Mouse (Mus musculus) retina, postnatal 1 day (tissue): ENCODE results near the gene Pmch.
A peak's percentile ranks its signal among the peaks of the same experiment; 100 is the strongest.

Experiments used
- DNase-seq: peaks from one replicate; pipeline ENCODE4 v3.0.0-alpha.2; 2012

Gene Pmch

DNA sequence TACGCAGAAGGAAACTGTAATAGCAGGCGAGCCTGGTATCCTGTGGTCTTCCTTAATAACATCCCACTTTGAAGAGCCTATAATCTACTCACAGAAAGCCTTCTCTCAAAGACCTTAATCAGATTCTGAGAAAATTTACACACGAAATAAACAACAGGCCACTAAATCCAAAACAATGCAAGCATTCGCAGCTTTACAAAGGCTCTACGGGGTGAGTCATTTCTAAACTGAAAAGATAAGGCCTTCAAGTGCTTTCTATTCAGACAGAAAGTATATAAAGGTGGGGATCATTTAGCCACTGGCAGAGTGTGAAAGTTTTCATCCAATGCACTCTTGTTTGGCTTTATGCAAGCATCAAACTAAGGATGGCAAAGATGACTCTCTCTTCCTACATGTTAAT lies at the start of gene Pmch:
Pmch (plus strand) TSS at position 301 of the 400 bp plus-strand sequence.
- DNase-seq: no peak

DNA sequence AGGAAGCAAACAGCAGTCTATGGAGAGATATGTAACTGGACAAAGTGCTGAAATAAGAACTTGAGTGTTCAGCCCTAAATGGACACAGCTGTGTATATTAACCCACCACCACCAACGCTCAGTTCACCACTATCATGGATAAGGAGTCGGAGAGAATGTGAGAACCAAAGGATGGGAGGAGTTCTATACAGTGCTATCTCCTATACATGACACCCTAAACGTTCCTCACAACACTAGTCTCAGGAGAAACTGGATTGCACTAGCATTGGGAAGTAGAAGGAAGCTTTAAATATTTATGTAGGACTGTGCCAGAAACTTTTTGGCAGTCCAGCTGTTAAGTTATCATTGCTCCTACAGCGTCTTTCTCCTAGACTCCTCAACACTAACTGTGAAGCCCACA lies 46.6 kb upstream of the Pmch start:
- no peak for DNase-seq

DNA sequence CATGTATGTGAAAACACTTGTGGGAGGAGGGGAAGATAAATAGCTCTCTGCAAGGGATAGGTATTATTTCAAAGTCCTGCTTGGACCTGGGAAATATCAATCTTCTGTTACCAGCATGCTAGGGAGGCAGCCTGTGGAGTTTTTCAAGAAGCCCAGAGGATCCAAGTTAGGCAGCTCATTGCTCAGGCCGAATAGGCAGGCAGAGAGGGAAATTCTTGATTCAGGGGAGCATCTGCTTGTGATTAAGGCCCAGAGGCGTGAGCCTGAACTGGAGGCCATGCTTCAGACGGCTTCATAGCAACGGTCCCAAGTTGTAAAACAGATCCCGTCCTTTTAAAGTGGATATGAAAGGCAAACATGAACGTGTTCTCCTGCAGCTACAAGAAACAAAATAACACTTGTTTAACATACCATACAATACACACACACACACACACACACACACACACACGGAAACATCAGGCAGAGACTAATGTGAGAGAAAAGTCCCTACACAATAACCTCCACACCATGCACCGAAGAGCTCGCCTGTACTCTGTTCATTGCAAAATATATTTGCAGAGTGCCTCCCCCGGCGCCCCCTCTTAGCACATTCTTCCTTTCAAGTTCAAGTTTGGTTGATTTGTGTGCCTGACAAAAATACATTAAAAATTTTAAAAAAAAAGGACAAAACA lies 44.6 kb upstream of the Pmch start:
- no peak for DNase-seq

DNA sequence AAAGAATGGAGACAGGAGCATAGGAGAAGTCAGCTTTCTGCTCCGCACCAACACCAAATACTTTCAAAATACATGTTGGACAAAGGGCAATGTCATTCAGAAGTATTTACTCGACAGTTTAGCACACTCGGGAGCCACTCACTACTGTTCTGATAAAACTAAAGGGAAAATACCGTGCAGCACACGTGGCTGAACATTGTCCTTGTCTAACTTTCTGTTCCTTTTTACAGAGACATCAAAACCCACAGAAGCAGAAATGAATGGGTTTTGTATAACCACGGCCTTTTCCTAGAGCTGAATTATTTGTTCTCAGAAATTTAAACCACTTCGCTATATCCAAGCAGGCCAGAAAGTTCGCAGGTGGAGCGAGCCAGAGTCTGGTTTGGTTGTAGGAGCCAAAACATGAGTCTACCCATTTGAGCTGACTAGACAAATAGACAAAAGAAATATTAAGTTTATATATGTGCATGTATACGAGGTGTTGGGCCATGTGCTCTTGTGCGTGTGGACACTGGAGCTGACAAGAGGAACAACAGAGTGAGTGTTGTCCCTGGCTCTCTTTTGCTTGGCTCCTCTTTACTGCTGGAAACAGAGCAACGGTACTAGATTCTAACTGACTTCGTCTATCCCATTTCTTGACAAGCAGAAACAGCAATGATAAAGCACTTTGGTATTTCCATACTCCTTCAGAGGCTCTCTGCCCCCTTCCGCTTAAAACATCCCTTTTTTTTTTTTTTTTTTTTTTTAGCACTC lies 36.5 kb upstream of the Pmch start:
- no peak for DNase-seq

DNA sequence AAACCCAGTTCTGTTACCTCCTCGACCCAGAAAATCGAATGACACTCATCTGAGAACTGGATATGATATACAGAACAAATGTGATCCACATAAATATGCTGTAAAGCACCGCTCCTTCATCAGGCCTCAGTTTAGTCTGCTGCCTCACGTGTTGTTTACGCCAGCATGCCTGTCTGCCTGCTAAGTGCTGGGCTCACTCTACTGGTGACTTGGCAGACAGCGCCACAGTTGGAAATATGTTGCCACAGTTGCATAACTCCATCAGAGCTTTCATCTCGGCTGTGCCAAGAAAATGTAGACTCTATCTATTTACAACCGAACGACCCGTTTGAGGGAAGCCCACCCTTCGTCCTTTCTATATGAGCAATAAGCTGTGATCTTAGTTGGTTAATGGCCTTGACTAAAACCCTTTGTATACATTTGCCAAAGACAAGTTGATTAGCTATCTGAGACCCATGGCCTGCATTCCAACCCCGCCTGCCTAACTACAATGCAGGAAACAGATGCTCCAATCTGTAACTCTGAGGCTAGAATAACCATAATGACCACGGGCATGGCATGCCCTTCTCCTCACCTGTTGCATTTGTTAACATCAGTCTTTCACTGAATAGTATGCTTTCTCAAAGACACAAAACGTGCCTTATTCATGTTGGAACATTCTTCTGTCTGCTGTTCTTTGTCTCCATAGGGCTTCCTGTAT lies 33.8 kb upstream of the Pmch start:
- DNase-seq: no peak

DNA sequence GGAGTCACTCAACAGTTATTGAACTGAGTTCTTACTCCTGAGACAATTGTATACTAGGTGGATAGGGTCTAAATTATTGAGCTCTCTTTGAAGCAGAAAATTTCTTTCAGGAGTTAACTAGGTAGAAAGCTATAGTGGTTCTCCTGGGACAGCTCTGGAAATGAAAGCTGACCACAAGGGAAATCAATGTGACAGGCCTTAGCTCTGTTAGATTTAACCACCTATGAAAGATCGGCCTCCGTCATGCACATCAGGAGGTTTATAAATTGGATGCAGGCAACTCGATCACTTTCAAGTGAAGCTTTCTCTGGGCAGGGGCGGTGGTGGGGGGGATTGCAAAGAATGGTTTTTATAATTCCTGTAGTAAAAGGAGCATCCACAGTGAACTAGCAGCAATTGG lies 27.4 kb upstream of the Pmch start:
- DNase-seq: no peak

DNA sequence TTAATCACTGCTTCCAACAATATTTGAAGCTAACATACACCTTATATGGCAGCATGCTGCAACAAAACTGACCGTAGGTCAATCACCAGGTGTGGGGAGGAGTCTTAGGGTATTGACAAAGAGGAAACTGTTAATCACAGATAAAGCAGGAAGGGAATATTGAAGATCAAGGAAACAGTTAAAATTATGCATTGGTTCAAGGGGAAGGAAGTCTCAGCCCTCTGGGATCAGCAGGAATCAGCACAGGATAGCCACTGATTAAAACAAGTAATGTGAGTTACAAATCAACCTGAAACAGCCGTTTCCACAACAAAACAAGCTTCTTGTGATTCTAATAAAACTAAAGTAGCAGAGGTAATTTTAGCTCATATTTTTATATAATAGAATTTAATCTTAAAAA lies 26.0 kb upstream of the Pmch start:
- no peak for DNase-seq

DNA sequence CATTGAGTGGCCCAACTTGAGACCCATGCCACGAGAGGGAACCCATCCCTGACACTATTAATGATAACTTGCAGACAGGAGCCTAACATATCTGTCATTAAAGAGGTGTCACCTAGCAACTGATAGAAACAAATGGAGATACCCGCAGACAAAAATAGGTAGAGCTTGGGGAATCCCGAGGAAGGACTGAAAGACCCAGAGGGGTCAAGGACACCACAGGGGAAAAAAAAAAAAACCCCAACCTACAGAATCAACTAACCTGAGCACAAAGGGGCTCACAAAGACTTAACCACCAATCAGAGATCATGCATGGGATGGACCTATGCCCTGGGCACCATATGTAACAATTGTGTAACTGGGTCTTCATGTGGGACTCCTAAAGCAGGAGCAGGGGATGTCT lies 23.5 kb upstream of the Pmch start:
- no peak for DNase-seq

DNA sequence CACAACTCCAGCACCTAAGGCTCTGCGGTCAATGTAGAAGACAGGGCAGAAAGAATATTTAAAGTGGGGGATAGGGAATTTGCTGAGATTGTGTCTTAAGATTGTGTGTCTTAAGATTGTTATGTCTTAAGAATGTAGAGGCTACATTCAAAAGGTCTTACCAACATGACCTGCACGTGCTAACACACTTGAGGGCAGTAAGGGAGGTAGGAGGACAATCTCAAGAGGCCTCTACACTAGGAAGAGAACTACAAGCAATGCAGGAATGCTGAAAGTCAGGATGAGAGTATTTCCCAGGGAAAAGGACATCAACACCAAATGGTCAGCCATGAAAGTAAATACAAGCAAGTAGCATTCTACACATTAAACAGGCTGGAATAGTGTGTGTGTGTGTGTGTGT lies 15.3 kb downstream of the Pmch start:
- DNase-seq: no peak

DNA sequence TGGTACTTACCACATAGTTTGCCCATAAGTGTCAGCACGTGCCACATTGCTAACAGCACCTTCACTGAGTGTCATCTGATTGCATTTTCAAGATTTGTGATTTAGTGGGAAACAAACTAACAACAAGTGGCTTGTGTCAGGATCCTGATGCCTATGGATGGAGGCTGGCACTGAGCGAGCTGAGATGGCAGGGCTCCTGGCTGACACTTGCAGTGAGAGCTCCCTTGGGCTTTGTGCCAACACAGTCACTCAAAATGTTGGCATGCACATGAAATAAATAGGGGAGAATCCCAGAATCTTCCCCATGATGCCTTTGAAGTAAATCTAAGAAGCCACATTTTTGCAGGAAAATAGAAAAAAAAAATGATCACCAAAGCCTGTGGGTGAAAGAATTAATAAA lies 22.4 kb downstream of the Pmch start:
- DNase-seq: no peak

DNA sequence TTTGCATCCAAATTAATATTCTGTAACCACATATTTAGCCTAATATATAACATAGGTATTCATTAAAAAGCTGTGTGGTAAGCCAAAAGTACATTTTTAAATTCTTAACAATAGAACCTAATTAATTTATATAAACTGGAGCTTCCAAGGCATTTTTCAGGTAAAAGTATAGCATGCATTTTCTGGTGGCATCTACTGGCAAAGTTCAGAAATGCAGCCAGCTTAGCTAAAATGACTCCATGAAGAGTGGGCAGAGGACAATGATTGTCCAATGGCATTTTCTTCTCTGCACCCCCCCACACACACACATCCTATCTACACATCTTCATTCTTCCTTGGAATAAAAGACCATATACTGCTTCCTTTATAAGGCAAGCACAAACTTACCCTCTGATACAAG lies 28.8 kb downstream of the Pmch start:
- DNase-seq: peak; percentile 4

DNA sequence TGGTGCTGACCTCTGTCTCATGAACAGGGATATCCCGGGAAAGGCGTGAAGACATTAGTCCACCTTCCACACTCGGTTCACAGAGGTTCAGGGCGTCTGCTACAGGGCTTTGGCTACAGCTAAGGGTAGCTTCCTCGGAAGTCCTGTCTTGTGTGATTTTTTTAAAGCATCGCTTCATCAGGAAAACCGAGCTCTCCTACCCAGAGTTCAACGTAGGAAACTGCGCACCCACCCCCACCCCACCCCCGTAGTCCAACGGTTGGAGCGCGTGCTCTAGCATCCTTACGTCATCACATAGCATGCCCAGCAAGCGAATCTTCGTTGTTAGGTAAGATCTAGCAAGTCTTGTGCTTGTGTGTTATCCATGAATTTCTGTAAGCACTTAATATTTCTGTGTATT lies 44.8 kb downstream of the Pmch start:
- no peak for DNase-seq
